Mouse (Mus musculus) E14TG2a.4 (cell line): ENCODE results near the gene Sowaha.
A peak's percentile ranks its signal among the peaks of the same experiment; 100 is the strongest.

Source experiments
- CTCF ChIP-seq: conservative IDR thresholded peaks from 2 replicates; pipeline ENCODE4 v1.5.1; 2014; ENCODE audit warnings: low read length
- NANOG ChIP-seq: IDR thresholded peaks from 2 replicates; pipeline ENCODE4 v1.6.1; 2014; ENCODE audit warnings: borderline replicate concordance, low read length, mixed read lengths
- POU5F1 ChIP-seq: IDR thresholded peaks from 2 replicates; pipeline ENCODE4 v1.6.1; 2014; ENCODE audit warnings: low read length, borderline replicate concordance

- TF ChIP-seq CTCF (peak; percentile 85), POU5F1 (no peak), NANOG (no peak)
These were observed 9.9 kb downstream of the Sowaha start, which contains the start of gene Gm9837 for GRCm38 (mm10) chr11:53469968-53470695.
